Mouse (Mus musculus): ENCODE data around the gene Fkbpl. TPM values are rescaled to one million over a fixed set of nuclear protein-coding genes. Genes with fewer than 3 reads are reported as not detected.

The Fkbpl gene
- polyA plus RNA-seq, 1 experiment = 26.4 TPM

DNA sequence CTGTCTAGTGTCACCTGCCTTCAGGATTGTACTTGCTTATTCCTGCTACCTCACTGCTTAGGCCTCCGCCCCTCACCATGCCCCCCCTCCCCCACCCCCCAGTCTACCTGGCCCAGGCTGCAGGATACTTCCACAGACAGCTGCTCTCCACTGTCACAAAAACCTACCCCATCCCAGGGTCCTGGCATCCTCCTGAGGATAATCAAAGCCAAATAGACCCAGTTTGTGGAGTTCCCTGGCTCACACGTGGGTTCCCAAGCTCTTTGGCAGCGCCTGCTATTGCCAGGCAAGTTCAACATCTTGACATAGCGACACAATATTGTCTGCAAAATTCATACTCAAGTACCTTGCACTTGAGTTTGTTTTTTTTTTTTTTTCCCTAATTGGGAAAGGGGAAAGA lies 36.1 kb downstream of the Fkbpl start:
- no peak overlapping the region for H3K4me3 ChIP-seq (ENCODE audit: insufficient read depth, low read depth, low read length)
- no peak overlapping the region for H3K27ac ChIP-seq (replicated peaks; ENCODE audit: low read depth, low read length)
- H3K4me1 ChIP-seq (ENCODE audit: control insufficient read depth, insufficient read depth, insufficient read length, low read length) = peaks cover 33% of the 10 kb centered on the region

DNA sequence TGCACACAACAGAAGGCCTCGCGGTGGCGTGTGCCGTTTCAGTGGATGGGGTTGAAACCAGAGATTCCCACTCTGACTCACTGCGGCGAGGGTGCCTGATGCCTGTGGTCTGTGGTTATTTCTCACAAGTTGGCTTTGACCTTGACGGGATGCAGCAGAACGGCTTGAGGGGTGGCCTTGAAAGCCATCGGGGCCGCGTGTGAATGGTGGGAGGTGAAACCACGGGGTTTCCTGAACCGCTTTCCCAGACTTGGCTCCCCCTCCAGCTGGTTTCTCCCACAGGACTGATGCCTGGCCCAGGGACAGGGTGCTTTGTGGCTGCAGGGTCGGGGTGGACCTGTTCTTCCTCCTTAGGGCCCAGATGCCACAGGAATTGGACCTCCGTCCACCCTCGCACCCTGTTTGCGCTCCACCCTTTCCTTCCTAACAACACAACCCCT lies 36.6 kb downstream of the Fkbpl start:
- H3K27ac ChIP-seq (replicated peaks; ENCODE audit: low read depth, low read length) = peak overlapping the region; percentile 5; the same call in 1 of the 2 replicates
- H3K4me1 ChIP-seq (ENCODE audit: control insufficient read depth, insufficient read depth, insufficient read length, low read length) = peaks cover 33% of the 10 kb centered on the region
- no peak overlapping the region for H3K4me3 ChIP-seq (ENCODE audit: insufficient read depth, low read depth, low read length)

DNA sequence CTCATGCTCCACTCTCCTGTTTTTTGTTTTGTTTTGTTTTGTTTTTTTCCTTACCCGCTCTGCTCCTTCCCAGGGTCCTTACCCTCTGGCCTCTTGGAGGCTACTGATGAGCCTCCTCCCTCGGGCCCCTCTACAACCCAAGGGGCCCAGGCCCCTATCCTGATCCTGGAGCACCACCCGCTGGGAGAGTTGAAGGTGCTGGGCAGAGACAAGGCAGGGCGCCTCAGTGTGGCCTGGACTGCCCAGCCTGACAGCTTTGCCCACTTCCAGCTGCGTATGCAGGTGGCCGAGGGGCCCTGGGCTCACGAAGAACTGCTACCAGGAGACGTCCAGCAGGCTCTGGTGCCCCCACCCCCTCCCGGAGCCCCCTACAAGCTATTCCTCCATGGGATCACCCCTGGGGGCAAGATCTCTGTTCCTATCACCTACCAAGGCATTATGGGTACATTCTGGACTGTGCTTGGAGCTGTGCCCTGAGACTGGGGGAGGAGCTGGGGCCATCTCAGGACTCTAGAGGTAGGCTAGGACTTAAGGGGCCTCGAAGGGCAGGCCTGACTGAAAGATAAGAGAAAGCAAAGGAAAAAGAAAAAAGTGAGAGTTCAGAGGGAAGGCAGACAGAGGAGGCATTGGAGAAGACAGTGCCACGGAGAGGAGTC lies 37.4 kb downstream of the Fkbpl start:
- H3K27ac ChIP-seq (replicated peaks; ENCODE audit: low read depth, low read length) = peak overlapping the region; percentile 39; the same call in 1 of the 2 replicates
- H3K4me1 ChIP-seq (ENCODE audit: control insufficient read depth, insufficient read depth, insufficient read length, low read length) = peaks cover 33% of the 10 kb centered on the region
- no peak overlapping the region for H3K4me3 ChIP-seq (ENCODE audit: insufficient read depth, low read depth, low read length)

DNA sequence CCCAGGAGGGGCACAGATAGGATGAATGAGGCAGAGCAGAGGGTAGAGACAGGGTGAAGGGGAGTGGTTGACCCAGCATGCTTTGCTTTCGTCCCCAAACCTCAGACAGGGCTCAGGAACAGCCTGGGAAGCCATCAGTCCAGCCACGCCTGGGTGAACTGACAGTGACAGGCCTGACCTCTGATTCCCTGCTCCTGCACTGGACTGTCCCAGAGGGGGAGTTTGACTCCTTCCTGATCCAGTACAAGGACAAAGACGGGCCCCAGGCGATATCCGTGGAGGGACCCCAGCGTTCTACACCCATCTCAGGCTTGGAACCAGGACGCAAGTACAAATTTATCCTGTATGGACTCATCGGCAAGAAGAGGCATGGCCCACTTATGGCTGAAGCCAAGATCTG lies 38.6 kb downstream of the Fkbpl start:
- Histone ChIP-seq H3K27ac (replicated peaks; ENCODE audit: low read depth, low read length) (peak overlapping the region; percentile 39), H3K4me3 (ENCODE audit: insufficient read depth, low read depth, low read length) (no peak overlapping the region), H3K4me1 (ENCODE audit: control insufficient read depth, insufficient read depth, insufficient read length, low read length) (peaks cover 33% of the 10 kb centered on the region)

DNA sequence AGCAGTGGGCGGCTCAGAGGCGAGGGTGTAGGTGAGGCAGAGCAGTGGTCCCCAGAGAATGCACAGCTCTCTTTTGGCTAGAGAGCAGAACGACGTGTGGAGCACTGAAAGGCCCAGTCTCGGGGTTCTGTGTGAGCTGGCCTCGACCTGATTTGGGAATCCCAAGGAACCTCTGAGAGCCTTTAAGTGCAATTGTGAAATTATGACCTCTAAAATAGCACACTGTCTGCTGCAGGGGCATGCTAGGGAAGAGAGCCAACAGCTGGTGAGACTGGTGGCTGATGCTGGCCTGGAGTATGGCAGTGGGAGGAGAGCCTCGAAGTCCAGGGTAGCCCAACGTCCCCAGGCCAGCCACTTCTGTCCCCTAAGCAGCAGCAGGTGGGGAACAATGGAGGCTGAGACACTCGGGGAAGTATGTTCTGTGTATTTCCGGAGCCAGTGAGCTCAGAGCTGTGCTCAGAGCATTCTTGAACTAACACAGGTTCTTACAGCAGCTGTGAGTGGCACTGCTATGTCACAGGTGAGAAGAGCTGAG lies 39.2 kb downstream of the Fkbpl start:
- peaks cover 33% of the 10 kb centered on the region for H3K4me1 ChIP-seq (ENCODE audit: control insufficient read depth, insufficient read depth, insufficient read length, low read length)
- H3K27ac ChIP-seq (replicated peaks; ENCODE audit: low read depth, low read length) = peak overlapping the region; percentile 39
- no peak overlapping the region for H3K4me3 ChIP-seq (ENCODE audit: insufficient read depth, low read depth, low read length)

DNA sequence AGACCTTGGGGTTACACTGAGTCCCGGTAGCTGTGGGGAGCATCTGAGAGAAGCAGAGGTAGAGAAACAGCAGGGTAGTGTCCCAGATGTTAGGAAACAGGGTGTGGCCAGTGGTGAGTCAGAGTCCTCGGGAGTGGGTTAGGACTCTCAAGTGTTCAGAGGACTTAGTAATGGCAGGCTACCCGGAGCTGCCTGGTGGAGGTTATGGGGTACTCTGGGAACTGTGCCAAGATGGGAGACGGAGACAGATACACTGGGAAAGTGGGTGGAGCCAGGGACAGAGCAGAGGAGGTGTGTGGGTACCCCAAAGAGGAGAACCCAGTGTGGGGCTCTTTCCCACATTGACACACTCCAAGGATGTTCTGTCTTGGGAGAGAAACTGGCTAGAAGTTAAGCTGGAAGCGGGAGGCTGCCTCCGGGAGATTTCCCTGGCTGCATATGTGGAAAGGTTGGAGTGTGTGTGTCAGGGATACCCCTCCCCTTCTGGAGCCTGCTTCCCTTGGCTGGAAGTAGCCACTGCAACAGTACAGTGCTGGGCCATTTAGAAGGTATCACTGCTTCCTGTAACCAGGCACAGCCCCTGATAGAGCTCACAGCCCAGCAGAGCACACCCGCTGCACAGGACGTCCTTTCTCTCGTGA lies 39.8 kb downstream of the Fkbpl start:
- Histone ChIP-seq H3K4me1 (ENCODE audit: control insufficient read depth, insufficient read depth, insufficient read length, low read length) (peaks cover 33% of the 10 kb centered on the region), H3K4me3 (ENCODE audit: insufficient read depth, low read depth, low read length) (no peak overlapping the region), H3K27ac (replicated peaks; ENCODE audit: low read depth, low read length) (peak overlapping the region; percentile 31)

GRCm38 (mm10) chr17:34685120-34686110 lies 40.9 kb downstream of the Fkbpl start:
- H3K4me1 ChIP-seq (ENCODE audit: control insufficient read depth, insufficient read depth, insufficient read length, low read length) = peaks cover 33% of the 10 kb centered on the region
- peak overlapping the region; percentile 40 for H3K27ac ChIP-seq (replicated peaks; ENCODE audit: low read depth, low read length)
- H3K4me3 ChIP-seq (ENCODE audit: insufficient read depth, low read depth, low read length) = no peak overlapping the region

GRCm38 (mm10) chr17:34688889-34689288 lies 44.3 kb downstream of the Fkbpl start:
- no peak overlapping the region for H3K27ac ChIP-seq (replicated peaks; ENCODE audit: low read depth, low read length)

GRCm38 (mm10) chr17:34690458-34690857 lies 45.9 kb downstream of the Fkbpl start:
- H3K4me1 ChIP-seq (ENCODE audit: control insufficient read depth, insufficient read depth, insufficient read length, low read length) = peaks cover 15% of the 10 kb centered on the region
- no peak overlapping the region for H3K4me3 ChIP-seq (ENCODE audit: insufficient read depth, low read depth, low read length)
- H3K27ac ChIP-seq (replicated peaks; ENCODE audit: low read depth, low read length) = no peak overlapping the region

More at GRCm38 (mm10) chr17:34688889-34689288, 44.3 kb downstream of the Fkbpl start:
- no peak overlapping the region for H3K4me3 ChIP-seq (ENCODE audit: insufficient read depth, low read depth, low read length)
- peaks cover 22% of the 10 kb centered on the region for H3K4me1 ChIP-seq (ENCODE audit: control insufficient read depth, insufficient read depth, insufficient read length, low read length)

DNA sequence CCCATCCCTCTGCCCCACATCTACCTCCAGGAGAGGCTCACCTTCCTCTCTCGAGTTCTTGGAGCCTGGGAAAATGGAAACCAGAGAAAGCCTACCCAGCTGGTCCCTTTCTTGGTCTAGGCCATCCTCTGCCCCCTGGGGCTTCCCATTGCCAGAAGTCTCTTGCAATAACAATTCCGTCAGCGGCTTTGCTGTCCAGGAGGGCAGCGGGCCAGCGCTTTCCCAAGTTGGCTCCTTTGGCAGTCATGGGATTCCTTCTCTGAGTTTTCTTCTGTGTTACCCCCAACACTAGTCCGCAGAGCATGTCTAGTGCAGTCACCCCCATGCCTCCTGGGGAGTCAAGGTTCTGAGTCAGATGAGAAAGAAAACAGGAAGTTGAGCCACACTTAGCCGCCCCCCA lies 48.3 kb downstream of the Fkbpl start:
- Histone ChIP-seq H3K27ac (replicated peaks; ENCODE audit: low read depth, low read length) (peak overlapping the region; percentile 61), H3K4me3 (ENCODE audit: insufficient read depth, low read depth, low read length) (no peak overlapping the region), H3K4me1 (ENCODE audit: control insufficient read depth, insufficient read depth, insufficient read length, low read length) (peaks cover 15% of the 10 kb centered on the region)

Other genes with a start within 250 kb of the Fkbpl start
- not detected in 2 replicates for gene BC051142, start 245.9 kb upstream of the Fkbpl start, polyA plus RNA-seq (2012; ENCODE audit: insufficient read depth, insufficient read length, missing spikeins)
- not detected in 2 replicates for gene Btnl4, start 167.4 kb upstream of the Fkbpl start, polyA plus RNA-seq (2012; ENCODE audit: insufficient read depth, insufficient read length, missing spikeins)
- gene Btnl6, start 127.4 kb upstream of the Fkbpl start, polyA plus RNA-seq (2012; ENCODE audit: insufficient read depth, insufficient read length, missing spikeins) = not detected in 2 replicates
- 3.8 and 8.8 TPM in 2 replicates for gene Notch4, start 80.5 kb upstream of the Fkbpl start, polyA plus RNA-seq (2012; ENCODE audit: insufficient read depth, insufficient read length, missing spikeins)
- gene Gpsm3, start 55.0 kb upstream of the Fkbpl start, polyA plus RNA-seq (2012; ENCODE audit: insufficient read depth, insufficient read length, missing spikeins) = 3.3 and 7.5 TPM in 2 replicates
- 19.9 and 35.5 TPM in 2 replicates for gene Pbx2, start 53.5 kb upstream of the Fkbpl start, polyA plus RNA-seq (2012; ENCODE audit: insufficient read depth, insufficient read length, missing spikeins)
- not detected in 2 replicates for gene Ager, start 46.9 kb upstream of the Fkbpl start, polyA plus RNA-seq (2012; ENCODE audit: insufficient read depth, insufficient read length, missing spikeins)
- gene Rnf5, start 41.1 kb upstream of the Fkbpl start, polyA plus RNA-seq (2012; ENCODE audit: insufficient read depth, insufficient read length, missing spikeins) = 104 and 110 TPM in 2 replicates
- gene Agpat1, start 40.5 kb upstream of the Fkbpl start, polyA plus RNA-seq (2012; ENCODE audit: insufficient read depth, insufficient read length, missing spikeins) = 89.0 and 120 TPM in 2 replicates
- 1.4 TPM in 1 of 2 replicates, not detected in the other for gene Egfl8, start 28.8 kb upstream of the Fkbpl start, polyA plus RNA-seq (2012; ENCODE audit: insufficient read depth, insufficient read length, missing spikeins)
- 30.2 and 32.3 TPM in 2 replicates for gene Ppt2, start 16.3 kb upstream of the Fkbpl start, polyA plus RNA-seq (2012; ENCODE audit: insufficient read depth, insufficient read length, missing spikeins)
- not detected in 2 replicates for gene Prrt1, start 15.2 kb upstream of the Fkbpl start, polyA plus RNA-seq (2012; ENCODE audit: insufficient read depth, insufficient read length, missing spikeins)
- 16.2 and 17.1 TPM in 2 replicates for gene Atf6b, start 2.4 kb downstream of the Fkbpl start, polyA plus RNA-seq (2012; ENCODE audit: insufficient read depth, insufficient read length, missing spikeins)
- gene Tnxb, start 25.8 kb downstream of the Fkbpl start, polyA plus RNA-seq (2012; ENCODE audit: insufficient read depth, insufficient read length, missing spikeins) = 9.7 and 10.1 TPM in 2 replicates
- gene C4b, start 99.1 kb downstream of the Fkbpl start, polyA plus RNA-seq (2012; ENCODE audit: insufficient read depth, insufficient read length, missing spikeins) = 17.7 and 28.0 TPM in 2 replicates
- gene Cyp21a1, start 159.8 kb downstream of the Fkbpl start, polyA plus RNA-seq (2012; ENCODE audit: insufficient read depth, insufficient read length, missing spikeins) = not detected in 2 replicates
- 18.5 and 20.3 TPM in 2 replicates for gene Stk19, start 192.2 kb downstream of the Fkbpl start, polyA plus RNA-seq (2012; ENCODE audit: insufficient read depth, insufficient read length, missing spikeins)
- gene Dxo, start 192.3 kb downstream of the Fkbpl start, polyA plus RNA-seq (2012; ENCODE audit: insufficient read depth, insufficient read length, missing spikeins) = 15.3 and 17.2 TPM in 2 replicates
- gene Skiv2l, start 205.4 kb downstream of the Fkbpl start, polyA plus RNA-seq (2012; ENCODE audit: insufficient read depth, insufficient read length, missing spikeins) = 15.1 and 24.6 TPM in 2 replicates
- gene Nelfe, start 205.6 kb downstream of the Fkbpl start, polyA plus RNA-seq (2012; ENCODE audit: insufficient read depth, insufficient read length, missing spikeins) = 25.0 and 41.5 TPM in 2 replicates
- 29.3 and 35.1 TPM in 2 replicates for gene Cfb, start 217.8 kb downstream of the Fkbpl start, polyA plus RNA-seq (2012; ENCODE audit: insufficient read depth, insufficient read length, missing spikeins)
- gene Zbtb12, start 234.7 kb downstream of the Fkbpl start, polyA plus RNA-seq (2012; ENCODE audit: insufficient read depth, insufficient read length, missing spikeins) = 3.0 and 3.3 TPM in 2 replicates
- not detected in 2 replicates for gene Gm20547, start 237.3 kb downstream of the Fkbpl start, polyA plus RNA-seq (2012; ENCODE audit: insufficient read depth, insufficient read length, missing spikeins)